Mouse (Mus musculus): ENCODE measurements around the gene Mrps12. TPM values are rescaled to one million over a fixed set of nuclear protein-coding genes. Genes with fewer than 3 reads are reported as not detected.
A peak's percentile ranks its signal among the peaks of the same experiment; 100 is the strongest.

The Mrps12 gene
- total and polyA plus RNA-seq, 3 experiments, result 126 to 137 TPM; not detected in 1

DNA sequence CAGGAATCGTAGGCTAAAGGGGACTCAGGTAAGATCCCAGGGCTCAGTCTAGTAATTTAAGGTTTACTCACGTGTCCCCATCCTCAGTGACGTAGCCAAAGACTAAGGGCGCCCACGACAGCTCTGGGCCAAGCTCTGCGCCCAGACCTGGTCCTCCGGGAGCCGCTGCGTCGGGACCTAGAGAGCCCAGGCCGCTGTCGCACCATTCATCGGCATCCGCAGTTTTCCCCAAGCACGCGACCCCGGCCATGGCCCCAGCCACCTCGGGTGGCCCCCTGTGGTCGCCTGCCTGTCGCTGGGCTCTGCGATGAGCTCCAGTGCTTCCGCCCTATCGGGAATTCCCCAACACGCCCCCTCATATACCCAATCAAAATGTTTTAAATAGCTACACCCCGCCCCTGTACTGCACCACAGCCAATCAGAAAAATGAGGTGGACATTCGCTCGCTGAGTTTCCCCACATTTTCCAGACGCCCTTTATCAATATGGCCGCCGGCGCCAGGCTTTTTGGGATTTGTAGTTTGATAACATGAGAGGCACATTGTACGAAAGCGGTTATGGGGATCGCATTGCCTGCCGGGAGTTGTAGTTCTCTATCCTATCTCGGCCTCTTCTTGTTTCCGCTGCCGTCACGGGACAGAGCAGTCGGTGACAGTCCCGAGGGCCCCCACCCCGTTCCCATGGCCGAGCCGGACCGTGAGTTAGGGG is 24.7 kb upstream of the Mrps12 start, which contains the start of gene Sirt2 (continued):
- TF ChIP-seq HCFC1 (IDR thresholded peaks at IDR 0.05; ENCODE audit: low read depth, low read length) (peak; percentile 98), KAT2A (conservative IDR thresholded peaks at IDR 0.05; ENCODE audit: low read depth, low read length) (peak; percentile 99), EP300 (IDR thresholded peaks at IDR 0.05; ENCODE audit: low read depth in 1 of 2, low read length in 2 of 2) (peak in 1 of 2 experiments; percentile 35; a peak in 1 of 4 replicates), RCOR1 (IDR thresholded peaks at IDR 0.05; ENCODE audit: low read depth, low read length) (no peak), CTCF (IDR thresholded peaks at IDR 0.05 in 2 of 3, conservative IDR thresholded peaks at IDR 0.05 in 1 of 3; ENCODE audit: control insufficient read depth in 1 of 3, insufficient read depth in 1 of 3, low read depth in 2 of 3, low read length in 3 of 3, poor library complexity in 1 of 3, severe bottlenecking in 1 of 3) (peak in 1 of 3 experiments; percentile 3; a peak in 1 of 6 replicates), CHD1 (IDR thresholded peaks at IDR 0.05; ENCODE audit: low read depth, low read length) (no peak), MXI1 (IDR thresholded peaks at IDR 0.05; ENCODE audit: low read depth, low read length) (peak; percentile 91)

DNA sequence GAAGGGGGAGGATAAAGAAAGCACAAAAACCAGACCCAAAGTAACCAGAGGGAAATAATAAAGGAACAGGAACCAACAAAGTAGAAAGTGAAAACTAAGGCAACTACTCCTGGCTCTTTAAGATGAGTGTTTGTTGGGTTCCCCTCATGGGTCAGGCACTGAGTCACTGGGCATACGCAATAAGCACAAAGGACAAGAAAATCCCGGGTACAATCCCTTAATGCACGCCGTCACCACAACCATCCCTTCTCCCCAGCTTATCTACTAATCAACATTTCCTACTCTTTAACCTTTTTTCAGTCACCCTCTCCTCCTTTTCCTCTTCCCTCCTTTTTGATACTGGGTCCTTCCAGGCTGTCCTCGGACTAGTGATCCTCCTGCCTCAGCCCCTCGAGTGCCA is 23.6 kb upstream of the Mrps12 start:
- peaks cover 22 to 37% of the 10 kb centered on the region in 2 experiments for H3K4me1 ChIP-seq (ENCODE audit: control insufficient read depth in 1 of 2, insufficient read depth in 2 of 2, low read length in 2 of 2)
- H3K4me3 ChIP-seq (ENCODE audit: control insufficient read depth in 1 of 2, insufficient read depth in 1 of 2, low read depth in 2 of 2, low read length in 2 of 2), result peak overlapping the region; percentile 69 to 88; a peak in 3 of 4 replicates
- DNase-seq (ENCODE audit: low read depth, low spot score), result no peak
- H3K9me3 ChIP-seq (replicated peaks; ENCODE audit: insufficient read depth, low read length), result no peaks in the 10 kb centered on the region
- peaks cover 16% of the 10 kb centered on the region for H3K79me2 ChIP-seq (ENCODE audit: control insufficient read depth, insufficient read depth, low read length, poor library complexity)
- no peak overlapping the region for H3K27ac ChIP-seq (ENCODE audit: control insufficient read depth, low read depth, low read length)
- no peaks in the 10 kb centered on the region for H3K27me3 ChIP-seq (ENCODE audit: control insufficient read depth in 1 of 2, insufficient read depth in 2 of 2, low read length in 2 of 2)
- H3K9ac ChIP-seq (ENCODE audit: control insufficient read depth, low read depth, low read length, poor library complexity, severe bottlenecking), result peak overlapping the region; percentile 78
- TF ChIP-seq MYC (IDR thresholded peaks at IDR 0.05; ENCODE audit: low read depth, low read length) (no peak), RCOR1 (IDR thresholded peaks at IDR 0.05; ENCODE audit: low read depth, low read length) (no peak), USF2 (IDR thresholded peaks at IDR 0.05; ENCODE audit: borderline replicate concordance in 1 of 2, insufficient read depth in 1 of 2, low read depth in 1 of 2, low read length in 2 of 2) (no peak), CTCF (IDR thresholded peaks at IDR 0.05 in 2 of 3, conservative IDR thresholded peaks at IDR 0.05 in 1 of 3; ENCODE audit: control insufficient read depth in 1 of 3, insufficient read depth in 1 of 3, low read depth in 2 of 3, low read length in 3 of 3, poor library complexity in 1 of 3, severe bottlenecking in 1 of 3) (no peak), SMC3 (IDR thresholded peaks at IDR 0.05; ENCODE audit: low read depth, low read length) (no peak), CHD2 (IDR thresholded peaks at IDR 0.05; ENCODE audit: low read length) (no peak), BHLHE40 (IDR thresholded peaks at IDR 0.05; ENCODE audit: borderline replicate concordance, low read depth, low read length) (no peak), ELF1 (IDR thresholded peaks at IDR 0.05; ENCODE audit: low read depth, low read length) (no peak), SIN3A (IDR thresholded peaks at IDR 0.05; ENCODE audit: low read length) (no peak), MYB (IDR thresholded peaks at IDR 0.05; ENCODE audit: low read depth, low read length) (no peak), POLR2AphosphoS5 (IDR thresholded peaks at IDR 0.05; ENCODE audit: borderline replicate concordance, low read depth, low read length) (no peak), ZKSCAN1 (IDR thresholded peaks at IDR 0.05; ENCODE audit: low read depth, low read length) (no peak), ZNF384 (IDR thresholded peaks at IDR 0.05; ENCODE audit: low read depth, low read length) (no peak)
- H3K36me3 ChIP-seq (ENCODE audit: control insufficient read depth in 1 of 2, insufficient read depth in 2 of 2, low read length in 2 of 2), result peaks cover 0 to 27% of the 10 kb centered on the region in 2 experiments; a peak in 3 of 4 replicates
